Mouse (Mus musculus): ENCODE data around the gene Rnf183.

DNA sequence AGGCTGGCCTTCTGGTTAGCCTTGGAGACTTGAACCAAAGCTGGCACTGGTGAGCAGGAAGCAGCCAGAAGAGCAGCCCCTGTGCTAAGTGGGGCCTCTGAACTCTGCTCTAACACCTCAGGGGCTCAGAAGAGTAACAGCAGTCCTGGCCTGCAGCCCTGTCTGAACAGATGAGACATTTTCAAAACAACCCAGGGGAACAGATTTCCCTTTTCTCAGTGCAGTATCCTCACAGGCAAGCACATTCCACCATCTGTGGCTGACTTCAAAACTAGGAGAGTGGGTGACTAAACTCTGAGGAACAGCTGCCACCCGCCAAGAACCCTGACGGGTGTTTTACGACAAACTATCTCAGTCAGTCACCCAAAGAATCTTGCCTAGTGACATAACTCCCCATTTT, 24.0 kb upstream of the Rnf183 start:
- TF ChIP-seq SMC3 (IDR thresholded peaks at IDR 0.05; ENCODE audit: low read depth, low read length) (no peak), CTCF (IDR thresholded peaks at IDR 0.05 in 2 of 3, conservative IDR thresholded peaks at IDR 0.05 in 1 of 3; ENCODE audit: control insufficient read depth in 1 of 3, insufficient read depth in 1 of 3, low read depth in 2 of 3, low read length in 3 of 3, poor library complexity in 1 of 3, severe bottlenecking in 1 of 3) (no peak), HCFC1 (IDR thresholded peaks at IDR 0.05; ENCODE audit: low read depth, low read length) (no peak), ZC3H11A (IDR thresholded peaks at IDR 0.05; ENCODE audit: low read depth, low read length) (no peak), POLR2A (IDR thresholded peaks at IDR 0.05; ENCODE audit: control insufficient read depth in 1 of 2, insufficient read depth in 1 of 2, low read depth in 1 of 2, low read length in 2 of 2, poor library complexity in 1 of 2) (no peak), EP300 (IDR thresholded peaks at IDR 0.05; ENCODE audit: low read depth in 1 of 2, low read length in 2 of 2) (no peak), TAL1 (IDR thresholded peaks at IDR 0.05; ENCODE audit: low read length) (no peak)
